ENCODE assay signal across 33 mouse cellular contexts in the genomic region with DNA sequence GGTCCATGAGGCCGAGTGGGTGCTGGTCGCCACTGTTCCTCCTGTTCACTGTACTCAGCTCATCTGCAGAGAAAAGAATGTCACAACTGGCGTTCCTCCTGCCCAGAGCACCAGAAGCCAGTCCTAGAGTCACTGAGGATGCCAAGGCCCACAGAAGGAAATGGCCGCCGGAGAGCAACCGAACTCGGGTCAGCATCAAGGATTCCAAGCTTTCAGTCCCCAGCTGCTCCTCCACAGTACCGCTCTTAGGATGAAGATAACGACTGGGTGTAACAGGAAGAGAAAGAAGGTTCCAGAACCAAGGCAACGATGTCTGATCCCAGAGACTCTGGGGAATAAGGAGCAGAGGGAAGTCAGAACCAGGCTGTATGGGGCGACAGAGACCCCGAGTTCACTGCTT. TPM values are rescaled to one million over a fixed set of nuclear protein-coding genes. Genes with fewer than 3 reads are reported as not detected.
DNase-seq lines count a peak whose midpoint lies in the region; ATAC-seq and TF ChIP-seq lines count a peak whose summit lies in the region.
"Had no signal": no experiment of that assay in that cellular context is flagged by ENCODE, and none has a peak within 500 bp of the region (broad histone marks: within the 10 kb centered on the region; RNA-seq: fewer than 3 reads in every experiment).

Ffar1 (minus strand) TSS at position 101 of the 400 bp plus-strand sequence.

- H3K4me3 ChIP-seq in hindbrain, embryonic 13.5 days, result no peak within 1 kb of the TSS
- no peak within 1 kb of the TSS for H3K4me3 ChIP-seq in hindbrain, embryonic 14.5 days (replicated peaks; ENCODE audit: low read length)
- H3K4me3 ChIP-seq in midbrain, postnatal 0 days (ENCODE audit: low read depth, low read length), result no peak within 1 kb of the TSS
- no peak within 1 kb of the TSS for H3K4me3 ChIP-seq in midbrain, embryonic 13.5 days (replicated peaks)
- H3K4me3 ChIP-seq in ES-Bruce4 (ENCODE audit: low read depth, low read length), result peak within 1 kb of the TSS; percentile 7; the same call in 1 of the 2 replicates
- H3K4me3 ChIP-seq in limb, embryonic 14.5 days (replicated peaks; ENCODE audit: low read length), result no peak within 1 kb of the TSS
- H3K4me3 ChIP-seq: liver, embryonic 15.5 days had no signal

- WGBS in hindbrain, embryonic 13.5 days, result 91% methylated on average over 12 of the region's 12 CpGs
- WGBS in hindbrain, embryonic 14.5 days, result 90% methylated on average over 12 of the region's 12 CpGs
- 90% methylated on average over 12 of the region's 12 CpGs for WGBS in midbrain, postnatal 0 days
- WGBS in midbrain, embryonic 13.5 days, result 86% methylated on average over 12 of the region's 12 CpGs
- 83% methylated on average over 11 of the region's 12 CpGs for WGBS in limb, embryonic 14.5 days

- no peak within 1 kb of the TSS for H3K4me2 ChIP-seq in hindbrain, embryonic 13.5 days
- H3K4me2 ChIP-seq in hindbrain, embryonic 14.5 days (replicated peaks), result no peak within 1 kb of the TSS
- H3K4me2 ChIP-seq in midbrain, postnatal 0 days (ENCODE audit: low read depth, low read length, poor library complexity, severe bottlenecking), result no peak within 1 kb of the TSS
- no peak within 1 kb of the TSS for H3K4me2 ChIP-seq in midbrain, embryonic 13.5 days (replicated peaks)
- no peak within 1 kb of the TSS for H3K4me2 ChIP-seq in limb, embryonic 14.5 days (replicated peaks; ENCODE audit: low read depth, low read length, severe bottlenecking)

- no peaks in the 10 kb centered on the region for H3K27me3 ChIP-seq in hindbrain, embryonic 13.5 days
- no peaks in the 10 kb centered on the region for H3K27me3 ChIP-seq in hindbrain, embryonic 14.5 days (ENCODE audit: control insufficient read depth, insufficient read depth, low read length)
- no peaks in the 10 kb centered on the region; the same call in 1 of the 2 replicates for H3K27me3 ChIP-seq in midbrain, postnatal 0 days (ENCODE audit: insufficient read depth, low read length)
- H3K27me3 ChIP-seq in midbrain, embryonic 13.5 days, result peaks cover 7% of the 10 kb centered on the region; the same call in 1 of the 2 replicates
- no peaks in the 10 kb centered on the region for H3K27me3 ChIP-seq in ES-Bruce4 (ENCODE audit: control insufficient read depth, insufficient read depth, low read length, poor library complexity, severe bottlenecking)
- no peaks in the 10 kb centered on the region for H3K27me3 ChIP-seq in limb, embryonic 14.5 days (ENCODE audit: control insufficient read depth, insufficient read depth, low read length)
- H3K27me3 ChIP-seq: liver, embryonic 15.5 days; lung, embryonic 15.5 days had no signal

- no peak for ATAC-seq in hindbrain, embryonic 13.5 days (ENCODE audit: low FRiP score)
- no peak for ATAC-seq in hindbrain, embryonic 14.5 days (ENCODE audit: low FRiP score)
- ATAC-seq in midbrain, postnatal 0 days (ENCODE audit: low FRiP score), result no peak
- ATAC-seq in midbrain, embryonic 13.5 days, result no peak
- no peak for ATAC-seq in limb, embryonic 14.5 days (ENCODE audit: low FRiP score, low read depth)
- ATAC-seq: CD4-positive, CD25-positive, alpha-beta regulatory T cell, adult 4 months; forebrain, embryonic 14.5 days; intestine, postnatal 0 days had no signal

- TF ChIP-seq EP300 in ES-Bruce4 (IDR thresholded peaks at IDR 0.05; ENCODE audit: insufficient read depth, low read depth, low read length), result no peak

- no peak within 1 kb of the TSS for H3K27ac ChIP-seq in hindbrain, embryonic 13.5 days
- H3K27ac ChIP-seq in hindbrain, embryonic 14.5 days, result no peak within 1 kb of the TSS
- H3K27ac ChIP-seq in midbrain, postnatal 0 days (ENCODE audit: low read depth, low read length), result peak within 1 kb of the TSS; percentile 58; the same call in 1 of the 2 replicates
- H3K27ac ChIP-seq in midbrain, embryonic 13.5 days, result no peak within 1 kb of the TSS
- no peak within 1 kb of the TSS for H3K27ac ChIP-seq in ES-Bruce4 (ENCODE audit: insufficient read depth, low read length)
- H3K27ac ChIP-seq in limb, embryonic 14.5 days (replicated peaks; ENCODE audit: low read depth, low read length), result no peak within 1 kb of the TSS
- H3K27ac ChIP-seq: heart, embryonic 15.5 days; liver, embryonic 15.5 days; lung, embryonic 15.5 days had no signal

- H3K9ac ChIP-seq in hindbrain, embryonic 13.5 days, result 0 out of 2 replicates have a peak within 1 kb of the TSS, but pooled peaks have one; percentile 13
- no peak within 1 kb of the TSS for H3K9ac ChIP-seq in hindbrain, embryonic 14.5 days
- peak within 1 kb of the TSS; percentile 13; the same call in 1 of the 2 replicates for H3K9ac ChIP-seq in midbrain, postnatal 0 days (replicated peaks; ENCODE audit: low read length, poor library complexity, severe bottlenecking)
- no peak within 1 kb of the TSS for H3K9ac ChIP-seq in midbrain, embryonic 13.5 days (replicated peaks)
- no peak within 1 kb of the TSS for H3K9ac ChIP-seq in ES-Bruce4 (ENCODE audit: low read depth, poor library complexity, severe bottlenecking)
- H3K9ac ChIP-seq in limb, embryonic 14.5 days (ENCODE audit: low read depth, low read length, severe bottlenecking), result peak within 1 kb of the TSS; percentile 9; the same call in 1 of the 2 replicates
- H3K9ac ChIP-seq: heart, embryonic 15.5 days; liver, embryonic 15.5 days; lung, embryonic 15.5 days had no signal

- TF ChIP-seq POLR2A in ES-Bruce4 (IDR thresholded peaks at IDR 0.05; ENCODE audit: insufficient read depth, low read length), result no peak
- no peak for TF ChIP-seq POLR2A in limb, embryonic 14.5 days (IDR thresholded peaks at IDR 0.05; ENCODE audit: borderline replicate concordance, extremely low read depth, insufficient read depth, insufficient read length)

- no peak for DNase-seq in hindbrain, embryonic 14.5 days (ENCODE audit: low spot score)
- no peak for DNase-seq in midbrain, postnatal 0 days (ENCODE audit: low spot score)
- DNase-seq in limb, embryonic 14.5 days (ENCODE audit: low spot score), result no peak
- no peak for DNase-seq in MN1 (ENCODE audit: low spot score)
- DNase-seq: adrenal gland, postnatal 10 days; cerebellum, adult 18-20 months; cerebellum, postnatal 14 days; heart, postnatal 4 days; kidney, postnatal 25 days; layer of hippocampus, postnatal 36 days; liver; lung, postnatal 36 days; retina, postnatal 1 day; right cerebral cortex, postnatal 25 days; spleen, adult 18-20 months; thymus, adult 18-20 months; thymus, postnatal 4 days had no signal

- no peaks in the 10 kb centered on the region for H3K4me1 ChIP-seq in hindbrain, embryonic 13.5 days (replicated peaks)
- H3K4me1 ChIP-seq in hindbrain, embryonic 14.5 days (replicated peaks; ENCODE audit: control insufficient read depth, insufficient read depth, low read length), result no peaks in the 10 kb centered on the region
- no peaks in the 10 kb centered on the region for H3K4me1 ChIP-seq in midbrain, postnatal 0 days (ENCODE audit: insufficient read depth, low read length)
- peaks cover 5% of the 10 kb centered on the region; the same call in 1 of the 2 replicates for H3K4me1 ChIP-seq in midbrain, embryonic 13.5 days (replicated peaks)
- H3K4me1 ChIP-seq in ES-Bruce4 (ENCODE audit: control insufficient read depth, insufficient read depth, low read length), result no peaks in the 10 kb centered on the region
- no peaks in the 10 kb centered on the region for H3K4me1 ChIP-seq in limb, embryonic 14.5 days (ENCODE audit: control insufficient read depth, insufficient read depth, low read length)
- H3K4me1 ChIP-seq: lung, embryonic 15.5 days had no signal

- H3K9me3 ChIP-seq in hindbrain, embryonic 13.5 days, result no peaks in the 10 kb centered on the region
- no peaks in the 10 kb centered on the region for H3K9me3 ChIP-seq in hindbrain, embryonic 14.5 days (ENCODE audit: control insufficient read depth, low read length)
- H3K9me3 ChIP-seq in midbrain, postnatal 0 days (ENCODE audit: low read length), result no peaks in the 10 kb centered on the region
- no peaks in the 10 kb centered on the region for H3K9me3 ChIP-seq in midbrain, embryonic 13.5 days
- H3K9me3 ChIP-seq in ES-Bruce4 (replicated peaks; ENCODE audit: control insufficient read depth, insufficient read depth, low read length, poor library complexity, severe bottlenecking), result no peaks in the 10 kb centered on the region
- H3K9me3 ChIP-seq in limb, embryonic 14.5 days (ENCODE audit: control insufficient read depth, low read length), result no peaks in the 10 kb centered on the region
- H3K9me3 ChIP-seq: heart, embryonic 15.5 days; liver, embryonic 15.5 days; lung, embryonic 15.5 days had no signal

- no peak for TF ChIP-seq CTCF in midbrain, postnatal 0 days (IDR thresholded peaks at IDR 0.05)
- no peak for TF ChIP-seq CTCF in ES-Bruce4 (IDR thresholded peaks at IDR 0.05; ENCODE audit: low read depth, low read length)

- no peaks in the 10 kb centered on the region for H3K36me3 ChIP-seq in hindbrain, embryonic 13.5 days
- H3K36me3 ChIP-seq in hindbrain, embryonic 14.5 days (replicated peaks; ENCODE audit: control insufficient read depth, insufficient read depth), result no peaks in the 10 kb centered on the region
- no peaks in the 10 kb centered on the region for H3K36me3 ChIP-seq in midbrain, postnatal 0 days (ENCODE audit: insufficient read depth, low read length)
- no peaks in the 10 kb centered on the region for H3K36me3 ChIP-seq in midbrain, embryonic 13.5 days
- H3K36me3 ChIP-seq in ES-Bruce4 (ENCODE audit: control insufficient read depth, insufficient read depth, low read length, poor library complexity, severe bottlenecking), result no peaks in the 10 kb centered on the region
- H3K36me3 ChIP-seq in limb, embryonic 14.5 days (ENCODE audit: control insufficient read depth, insufficient read depth, low read length), result no peaks in the 10 kb centered on the region
- H3K36me3 ChIP-seq: heart, embryonic 15.5 days; liver, embryonic 15.5 days; lung, embryonic 15.5 days had no signal

RNA-seq across cellular contexts. Expression of gene Ffar1, which starts in this region (rescaled TPM):
- polyA plus RNA-seq in hindbrain, embryonic 13.5 days (2015; fragmentation: Nextera tagmentation; extraction: Ambion mirVana), result not detected in 2 replicates
- polyA plus RNA-seq in hindbrain, embryonic 14.5 days (2014; fragmentation: Nextera tagmentation; extraction: Ambion mirVana), result not detected in 2 replicates
- total RNA-seq in midbrain, postnatal 0 days (2014; rRNA removed), result not detected in 2 replicates
- not detected in 2 replicates for polyA plus RNA-seq in midbrain, postnatal 0 days (2015; fragmentation: Nextera tagmentation; extraction: Ambion mirVana)
- not detected in 2 replicates for polyA plus RNA-seq in midbrain, embryonic 13.5 days (2015; fragmentation: Nextera tagmentation; extraction: Ambion mirVana)
- polyA plus RNA-seq in ES-Bruce4 (2011; ENCODE audit: insufficient read depth, insufficient read length, low read depth, missing spikeins), result not detected in 2 replicates
- 0.01 and 0.03 TPM in 2 replicates for polyA plus RNA-seq in limb, embryonic 14.5 days (2012; rRNA removed)
- not detected in 2 replicates for polyA plus RNA-seq in limb, embryonic 14.5 days (2014; fragmentation: Nextera tagmentation; extraction: Ambion mirVana)
- total RNA-seq: gastrocnemius, adult 8-10 months; heart, postnatal 4 days; layer of hippocampus, adult 8-10 months; layer of hippocampus, postnatal 36 days; left cerebral cortex, postnatal 14 days; MEL had no signal
- polyA plus RNA-seq: embryonic facial prominence, embryonic 14.5 days; forebrain, embryonic 14.5 days; heart, embryonic 15.5 days; kidney, embryonic 14.5 days; liver, embryonic 15.5 days; lung, embryonic 15.5 days; stomach, embryonic 14.5 days had no signal

Comparison
In these comparisons a context has a peak if more than half of its experiments do, and no peak if none do; other contexts are left out.
1. H3K9ac ChIP-seq: peak in hindbrain, embryonic 13.5 days (single experiment), midbrain, postnatal 0 days (single experiment) and limb, embryonic 14.5 days (single experiment); none in hindbrain, embryonic 14.5 days (single experiment), midbrain, embryonic 13.5 days (single experiment) and ES-Bruce4 (single experiment).